Comparison of ENCODE assay signal across 9 mouse cellular contexts in genomic region chr19:32136888-32137625, GRCm38 (mm10). TPM values are rescaled to one million over a fixed set of nuclear protein-coding genes. Genes with fewer than 3 reads are reported as not detected.
DNase-seq lines count a peak whose midpoint lies in the region; ATAC-seq lines count a peak whose summit lies in the region.
"Had no signal": no experiment of that assay in that cellular context is flagged by ENCODE, and none has a peak within 500 bp of the region (broad histone marks: within the 10 kb centered on the region; RNA-seq: fewer than 3 reads in every experiment).

No protein-coding gene starts in this region.

- no peaks in the 10 kb centered on the region for H3K9me3 ChIP-seq in kidney, embryonic 14.5 days (ENCODE audit: control insufficient read depth, low read length)
- no peaks in the 10 kb centered on the region for H3K9me3 ChIP-seq in forebrain, embryonic 16.5 days (ENCODE audit: control insufficient read depth, low read length)

- WGBS in kidney, embryonic 14.5 days: 49% methylated on average over 4 of the region's 4 CpGs
- WGBS in forebrain, embryonic 16.5 days: 34% methylated on average over 4 of the region's 4 CpGs

- no peaks in the 10 kb centered on the region; the same call in 1 of the 2 replicates for H3K36me3 ChIP-seq in kidney, embryonic 14.5 days (ENCODE audit: control insufficient read depth, insufficient read depth, low read length)
- H3K36me3 ChIP-seq in forebrain, embryonic 16.5 days (ENCODE audit: control insufficient read depth, insufficient read depth): no peaks in the 10 kb centered on the region

- no peak overlapping the region for H3K4me2 ChIP-seq in kidney, embryonic 14.5 days (replicated peaks; ENCODE audit: low read depth, low read length)
- H3K4me2 ChIP-seq in forebrain, embryonic 16.5 days (ENCODE audit: low read length): no peak overlapping the region

- no peak overlapping the region for H3K9ac ChIP-seq in kidney, embryonic 14.5 days (ENCODE audit: low read depth, low read length)
- H3K9ac ChIP-seq in forebrain, embryonic 16.5 days (replicated peaks; ENCODE audit: low read depth, low read length): no peak overlapping the region

- no peak for DNase-seq in kidney, adult 11 months
- peak; percentile 60 for DNase-seq in R1 (ENCODE audit: low read depth, low spot score)
- DNase-seq in kidney, postnatal 36 days: peak; percentile 27 to 55
- DNase-seq in ovary, postnatal 14 days (ENCODE audit: low spot score): no peak
- DNase-seq in retina, embryonic 14.5 days (ENCODE audit: low spot score): no peak
- no peak for DNase-seq in urinary bladder, postnatal 14 days (ENCODE audit: low spot score)

- H3K27ac ChIP-seq in kidney, embryonic 14.5 days (ENCODE audit: low read depth, low read length): no peak overlapping the region
- H3K27ac ChIP-seq in forebrain, embryonic 16.5 days (ENCODE audit: low read length): no peak overlapping the region

- no peaks in the 10 kb centered on the region for H3K4me1 ChIP-seq in kidney, embryonic 14.5 days (ENCODE audit: control insufficient read depth, insufficient read depth, low read length)
- peaks cover 5% of the 10 kb centered on the region for H3K4me1 ChIP-seq in forebrain, embryonic 16.5 days (replicated peaks; ENCODE audit: control insufficient read depth, insufficient read depth, low read length)

- peak; percentile 64; the same call in 1 of the 2 replicates for ATAC-seq in kidney, embryonic 14.5 days (ENCODE audit: low FRiP score, low TSS enrichment)
- ATAC-seq in forebrain, embryonic 16.5 days: peak; percentile 84
- ATAC-seq: Patski had no signal

- H3K4me3 ChIP-seq in kidney, embryonic 14.5 days (ENCODE audit: low read length): no peak overlapping the region
- H3K4me3 ChIP-seq in forebrain, embryonic 16.5 days (replicated peaks; ENCODE audit: low read length): no peak overlapping the region

- H3K27me3 ChIP-seq in kidney, embryonic 14.5 days (ENCODE audit: control insufficient read depth, insufficient read depth, low read length): no peaks in the 10 kb centered on the region
- no peaks in the 10 kb centered on the region for H3K27me3 ChIP-seq in forebrain, embryonic 16.5 days (replicated peaks; ENCODE audit: control insufficient read depth, insufficient read depth, low read length)
- H3K27me3 ChIP-seq: Patski had no signal

RNA-seq across cellular contexts. Expression of gene Asah2, which starts 29.0 kb away (rescaled TPM):
- polyA plus RNA-seq in kidney, embryonic 14.5 days (2014; fragmentation: Nextera tagmentation; extraction: Ambion mirVana): 1.6 and 1.8 TPM in 2 replicates
- polyA plus RNA-seq in forebrain, embryonic 16.5 days (2015; fragmentation: Nextera tagmentation; extraction: Ambion mirVana): 0.22 and 0.29 TPM in 2 replicates

Comparison
In these comparisons a context has a peak if more than half of its experiments do, and no peak if none do; other contexts are left out.
1. DNase-seq: peak in R1 (single experiment) and kidney, postnatal 36 days (2 of 2); none in kidney, adult 11 months (single experiment), ovary, postnatal 14 days (single experiment), retina, embryonic 14.5 days (single experiment) and urinary bladder, postnatal 14 days (single experiment).